Mouse (Mus musculus) olfactory bulb, adult 2 months (tissue): ENCODE measurements around the gene Gpatch1. TPM values are rescaled to one million over a fixed set of nuclear protein-coding genes. Genes with fewer than 3 reads are reported as not detected.

Experiments
- H3K27ac ChIP-seq: fragments of 200-500 bp; 2 replicates; pipeline ENCODE4 v1.5.1; 2012; ENCODE audit warnings: low read depth, low read length; ENCODE audit not compliant: insufficient read depth
- H3K4me1 ChIP-seq: fragments of 200-500 bp; 2 replicates; pipeline ENCODE4 v1.6.1; 2012; ENCODE audit warnings: low read length; ENCODE audit not compliant: control insufficient read depth, insufficient read depth
- H3K4me3 ChIP-seq: fragments of 200-500 bp; 2 replicates; pipeline ENCODE4 v1.5.1; 2012; ENCODE audit warnings: mild to moderate bottlenecking, low read depth, low read length, moderate library complexity; ENCODE audit not compliant: insufficient read depth
- CTCF ChIP-seq: fragments of 200-500 bp; IDR thresholded peaks from 2 replicates; pipeline ENCODE4 v1.5.1; 2012; ENCODE audit warnings: low read depth, mild to moderate bottlenecking, low read length, moderate library complexity; ENCODE audit not compliant: insufficient read depth
- POLR2A ChIP-seq: fragments of 200-500 bp; IDR thresholded peaks from 2 replicates; pipeline ENCODE4 v1.6.1; 2012; ENCODE audit warnings: mild to moderate bottlenecking, low read depth, low read length, moderate library complexity; ENCODE audit not compliant: insufficient read depth
- WGBS: fragments of 180-500 bp; shearing (Covaris S2); methylation state at CpG from one replicate; pipeline ENCODE4 v1.1.7; 2018; 5-methylcytosine and 5-hydroxymethylcytosine counted together
- polyA plus RNA-seq: library from polyadenylated mRNA; stranded (reverse); fragments of >200 nt; gene quantifications from 2 replicates; pipeline ENCODE4 v1.2.4, GENCODE M21; 2012; ENCODE audit warnings: low replicate concordance; ENCODE audit not compliant: missing spikeins, insufficient read depth, insufficient read length

The Gpatch1 gene
- polyA plus RNA-seq: not detected in 2 replicates

- H3K4me3 ChIP-seq: peak within 1 kb of the TSS; percentile 95
- peak within 1 kb of the TSS; percentile 41 for H3K27ac ChIP-seq
- H3K4me1 ChIP-seq: peaks cover 12% of the 10 kb centered on the region
- 1% methylated on average over 39 of the region's 39 CpGs for WGBS
- TF ChIP-seq POLR2A (0 out of 2 replicates have a peak, but pooled peaks have one; percentile 38), CTCF (no peak)
These were observed at the start of gene Gpatch1 for GRCm38 (mm10) chr7:35317729-35318609. Gpatch1 (minus strand) TSS chr7:35318440.

- TF ChIP-seq POLR2A (no peak), CTCF (no peak)
- no peak overlapping the region for H3K27ac ChIP-seq
- 68% methylated on average over 12 of the region's 12 CpGs for WGBS
- no peaks in the 10 kb centered on the region for H3K4me1 ChIP-seq
- H3K4me3 ChIP-seq: no peak overlapping the region
These were observed 47.1 kb upstream of the Gpatch1 start for GRCm38 (mm10) chr7:35365161-35365910.

GRCm38 (mm10) chr7:35362868-35363267 is 44.6 kb upstream of the Gpatch1 start:
- H3K4me3 ChIP-seq: no peak overlapping the region
- WGBS: 89% methylated on average over 5 of the region's 5 CpGs
- no peak overlapping the region for H3K27ac ChIP-seq
- no peaks in the 10 kb centered on the region for H3K4me1 ChIP-seq
- TF ChIP-seq CTCF (no peak), POLR2A (no peak)

GRCm38 (mm10) chr7:35362253-35362652 is 44.0 kb upstream of the Gpatch1 start:
- Histone ChIP-seq H3K27ac (no peak overlapping the region), H3K4me1 (no peaks in the 10 kb centered on the region), H3K4me3 (no peak overlapping the region)
- TF ChIP-seq POLR2A (no peak), CTCF (no peak)
- 84% methylated on average over 5 of the region's 5 CpGs for WGBS

- Histone ChIP-seq H3K4me3 (no peak overlapping the region), H3K4me1 (no peaks in the 10 kb centered on the region), H3K27ac (no peak overlapping the region)
- TF ChIP-seq POLR2A: no peak
- TF ChIP-seq CTCF: no peak
- WGBS: 86% methylated on average over 12 of the region's 12 CpGs
These were observed 39.4 kb upstream of the Gpatch1 start for GRCm38 (mm10) chr7:35357621-35358020.

- WGBS: 87% methylated on average over 5 of the region's 5 CpGs
- no peak for TF ChIP-seq POLR2A
- no peak for TF ChIP-seq CTCF
- Histone ChIP-seq H3K27ac (no peak overlapping the region), H3K4me3 (no peak overlapping the region), H3K4me1 (no peaks in the 10 kb centered on the region)
These were observed 37.1 kb upstream of the Gpatch1 start for GRCm38 (mm10) chr7:35355303-35355872.

GRCm38 (mm10) chr7:35353306-35353705 is 35.1 kb upstream of the Gpatch1 start:
- 95% methylated on average over 15 of the region's 15 CpGs for WGBS
- Histone ChIP-seq H3K4me1 (no peaks in the 10 kb centered on the region), H3K27ac (no peak overlapping the region), H3K4me3 (no peak overlapping the region)
- TF ChIP-seq CTCF (no peak), POLR2A (no peak)

GRCm38 (mm10) chr7:35351155-35351554 is 32.9 kb upstream of the Gpatch1 start:
- no peaks in the 10 kb centered on the region for H3K4me1 ChIP-seq
- 96% methylated on average over 3 of the region's 3 CpGs for WGBS
- TF ChIP-seq POLR2A: no peak
- no peak for TF ChIP-seq CTCF
- H3K27ac ChIP-seq: no peak overlapping the region
- no peak overlapping the region for H3K4me3 ChIP-seq
